Mouse (Mus musculus) bone marrow, adult 2 months (tissue): ENCODE data around the gene Ptprcap. TPM values are rescaled to one million over a fixed set of nuclear protein-coding genes. Genes with fewer than 3 reads are reported as not detected.

Experiments used
- H3K27ac ChIP-seq: fragments of 200-500 bp; 2 replicates; pipeline ENCODE4 v1.5.1; 2012; ENCODE audit warnings: low read depth, mild to moderate bottlenecking, control low read depth, inconsistent platforms, low read length; ENCODE audit not compliant: control insufficient read depth, poor library complexity, insufficient read depth
- H3K4me1 ChIP-seq: fragments of 200-500 bp; 2 replicates; pipeline ENCODE4 v1.6.1; 2011; ENCODE audit warnings: low read length; ENCODE audit not compliant: control insufficient read depth, insufficient read depth
- H3K4me3 ChIP-seq: fragments of 200-500 bp; replicated peaks from 2 replicates; pipeline ENCODE3; 2011; ENCODE audit warnings: mild to moderate bottlenecking, low read depth, low read length, control low read depth; ENCODE audit not compliant: control insufficient read depth
- CTCF ChIP-seq: fragments of 200-500 bp; IDR thresholded peaks from 2 replicates; pipeline ENCODE4 v1.5.1; 2011; ENCODE audit warnings: low read length, control low read depth; ENCODE audit not compliant: control insufficient read depth, insufficient read depth
- POLR2A ChIP-seq: fragments of 200-500 bp; IDR thresholded peaks from 2 replicates; pipeline ENCODE4 v1.6.1; 2011; ENCODE audit warnings: low read depth, mild to moderate bottlenecking, control low read depth, low read length, borderline replicate concordance; ENCODE audit not compliant: control insufficient read depth
- WGBS: fragments of 180-500 bp; shearing (Covaris S2); methylation state at CpG from one replicate; pipeline ENCODE4 v1.1.7; 2018; 5-methylcytosine and 5-hydroxymethylcytosine counted together
- polyA plus RNA-seq: library from polyadenylated mRNA; stranded (reverse); fragments of >200 nt; gene quantifications from 2 replicates; pipeline ENCODE4 v1.2.4, GENCODE M21; 2011; ENCODE audit warnings: low replicate concordance; ENCODE audit not compliant: missing spikeins, insufficient read depth, insufficient read length

Gene Ptprcap
- polyA plus RNA-seq, 1 experiment = 60.8 TPM

DNA sequence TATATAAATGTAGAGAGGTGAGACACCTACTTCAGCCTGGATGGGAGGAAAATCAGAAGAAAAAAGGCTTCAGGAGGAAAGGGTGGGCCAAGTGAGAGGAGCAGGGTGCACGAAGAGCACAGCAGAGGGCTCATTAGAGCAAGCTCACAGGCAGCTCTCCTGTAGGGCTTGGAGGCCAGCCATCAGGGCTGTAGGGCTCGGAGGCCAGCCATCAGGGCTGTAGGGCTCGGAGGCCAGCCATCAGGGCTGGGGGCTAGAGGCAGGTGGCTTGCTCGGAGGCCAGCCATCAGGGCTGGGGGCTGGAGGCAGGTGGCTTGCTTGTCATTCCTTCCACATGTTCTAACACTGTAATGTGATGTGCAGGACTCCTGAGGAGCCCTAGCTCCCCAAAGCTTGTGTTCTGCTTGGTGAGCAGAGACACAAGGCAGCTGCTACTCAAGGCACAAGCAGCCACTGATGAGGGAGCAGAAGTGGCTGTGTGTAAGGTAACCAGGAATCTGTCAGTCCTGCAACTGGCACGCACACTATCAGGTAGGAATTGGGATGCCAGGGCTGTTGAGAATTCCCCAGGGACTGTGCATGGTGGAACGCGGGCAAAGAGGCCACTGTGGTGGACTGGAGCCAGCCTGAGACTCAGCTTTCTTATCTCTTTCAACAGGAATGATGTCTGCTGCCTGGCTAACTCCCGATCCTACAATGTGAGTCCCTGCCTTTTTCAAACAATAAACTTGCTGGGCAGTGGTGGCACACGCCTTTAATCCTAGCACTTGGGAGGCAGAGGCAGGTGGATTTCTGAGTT is 13.5 kb downstream of the Ptprcap start:
- H3K4me3 ChIP-seq = no peak overlapping the region
- no peak for TF ChIP-seq POLR2A
- TF ChIP-seq CTCF = no peak
- peaks cover 10% of the 10 kb centered on the region for H3K4me1 ChIP-seq
- WGBS = 82% methylated on average over 9 of the region's 9 CpGs
- no peak overlapping the region for H3K27ac ChIP-seq

DNA sequence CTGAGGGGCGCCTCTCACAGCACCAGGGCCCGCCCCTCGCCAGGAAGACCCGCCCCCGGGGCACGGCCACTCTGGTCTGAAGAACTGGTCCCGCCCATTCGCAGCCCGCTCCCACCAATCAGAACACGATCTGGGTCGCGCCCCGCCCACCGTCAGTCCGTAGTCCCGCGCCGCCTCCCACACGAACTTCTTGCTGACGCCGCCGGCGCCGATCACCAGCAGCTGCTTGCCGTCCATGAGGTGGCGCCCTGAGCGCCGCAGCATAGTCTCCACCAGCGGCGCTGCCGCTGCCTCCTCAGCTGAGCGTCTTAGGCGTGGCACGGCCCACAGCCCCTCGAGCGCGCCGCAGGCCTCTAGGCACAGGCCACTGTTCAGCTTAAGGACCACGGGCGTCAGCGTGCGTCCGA is 16.0 kb downstream of the Ptprcap start:
- Histone ChIP-seq H3K27ac (peak overlapping the region; percentile 89), H3K4me3 (peak overlapping the region; percentile 71), H3K4me1 (peaks cover 10% of the 10 kb centered on the region)
- peak; percentile 92 for TF ChIP-seq POLR2A
- peak; percentile 90 for TF ChIP-seq CTCF
- under 1% methylated on average over 43 of the region's 43 CpGs for WGBS

DNA sequence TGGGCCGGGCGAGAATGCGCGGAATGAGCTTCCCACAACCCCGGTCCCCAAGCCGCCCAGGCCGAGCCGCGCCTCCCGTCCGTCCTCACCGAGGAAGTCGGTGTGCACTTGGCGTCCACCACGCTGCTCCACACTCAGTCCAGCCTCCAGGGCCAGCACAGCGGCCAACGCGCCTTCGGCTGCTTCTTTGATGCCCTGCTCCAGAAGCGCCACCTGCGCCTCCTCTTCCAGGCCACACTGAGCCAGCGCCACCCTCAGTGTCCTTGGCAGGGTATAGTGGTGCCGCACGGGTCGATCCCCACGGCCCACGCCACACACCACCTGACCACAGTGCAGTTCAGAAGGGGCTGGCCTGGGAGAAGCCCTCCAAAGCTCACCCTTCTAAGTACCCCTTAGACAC is 16.4 kb downstream of the Ptprcap start:
- H3K4me3 ChIP-seq = peak overlapping the region; percentile 71
- H3K27ac ChIP-seq = peak overlapping the region; percentile 89
- WGBS = 6% methylated on average over 27 of the region's 27 CpGs
- H3K4me1 ChIP-seq = peaks cover 10% of the 10 kb centered on the region
- no peak for TF ChIP-seq POLR2A
- no peak for TF ChIP-seq CTCF

DNA sequence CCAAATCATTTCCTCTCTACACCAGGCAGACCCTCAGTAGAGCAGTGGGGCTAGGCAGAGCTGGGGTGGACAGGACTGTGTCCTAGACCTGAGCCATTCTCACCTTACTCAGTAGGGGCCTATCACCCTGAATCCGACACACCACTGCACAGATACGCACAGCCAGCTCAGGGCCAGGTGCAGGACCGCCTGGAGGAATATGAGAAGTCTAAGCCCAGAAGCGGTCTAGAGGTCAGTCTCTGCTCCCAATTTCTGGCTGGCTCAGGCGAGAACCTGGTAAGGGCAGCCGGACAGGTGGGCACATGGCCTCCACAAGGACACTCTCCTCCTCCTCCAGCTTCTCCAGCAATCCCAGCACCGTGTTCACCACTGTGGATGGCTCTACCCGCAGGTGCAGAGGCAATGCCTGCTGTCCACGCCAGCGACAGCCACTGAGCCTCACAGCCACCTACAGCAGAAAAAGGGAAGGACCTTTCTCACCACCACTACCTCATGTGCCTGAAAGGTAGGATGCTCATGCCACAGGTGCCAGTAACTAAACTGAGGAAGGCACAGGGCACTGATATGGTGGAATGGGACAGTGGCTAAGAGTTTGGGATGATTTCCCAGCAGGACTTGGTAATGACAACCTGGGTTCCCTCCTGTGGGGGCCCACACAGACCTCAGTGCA is 17.5 kb downstream of the Ptprcap start:
- Histone ChIP-seq H3K4me3 (no peak overlapping the region), H3K27ac (peak overlapping the region; percentile 65), H3K4me1 (peaks cover 10% of the 10 kb centered on the region)
- WGBS = 74% methylated on average over 10 of the region's 10 CpGs
- TF ChIP-seq POLR2A (no peak), CTCF (no peak)

DNA sequence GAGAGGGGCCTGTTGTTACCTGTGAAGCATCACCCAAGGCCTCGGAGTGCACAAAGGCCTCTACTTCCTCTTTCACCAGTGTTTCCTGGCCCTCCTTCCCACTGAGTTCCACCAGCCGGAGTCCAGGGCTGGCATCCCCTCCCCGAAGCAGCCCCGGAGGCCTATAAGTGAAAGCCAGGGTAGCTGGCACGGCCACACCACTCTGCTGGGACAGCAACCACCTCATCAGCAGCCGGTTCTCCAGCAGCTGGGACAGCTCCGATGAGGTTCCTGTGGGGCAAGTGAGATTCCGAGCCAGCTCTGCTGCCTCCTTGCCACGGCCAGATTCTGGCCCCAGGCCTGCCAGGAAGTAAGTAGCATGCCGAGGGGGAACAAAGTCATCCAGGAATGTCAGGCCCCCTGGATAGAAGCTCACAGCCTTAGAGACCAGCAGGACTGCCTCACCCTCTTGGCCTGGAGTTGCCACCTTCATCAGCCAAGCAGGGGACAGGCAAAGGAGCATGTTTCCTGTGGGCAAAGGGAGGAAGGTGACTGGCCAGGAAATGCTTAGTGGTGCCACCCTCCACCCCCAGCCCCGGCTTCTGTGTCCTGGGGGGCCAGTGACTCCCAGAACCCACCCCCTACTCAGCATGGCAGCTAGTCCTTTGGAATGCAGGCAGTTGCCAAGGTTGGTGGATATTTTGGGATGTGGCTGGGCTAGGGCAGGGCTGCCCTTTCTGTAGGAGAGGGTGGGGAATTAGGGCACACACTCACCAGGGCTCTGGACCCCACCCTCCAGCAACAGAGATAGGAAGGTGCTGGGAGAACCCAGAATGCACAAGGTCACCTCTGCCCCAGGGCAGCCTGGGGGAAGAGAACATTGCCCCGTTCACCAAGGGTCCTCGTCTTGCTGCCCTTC is 18.2 kb downstream of the Ptprcap start:
- Histone ChIP-seq H3K4me3 (no peak overlapping the region), H3K4me1 (peaks cover 10% of the 10 kb centered on the region), H3K27ac (peak overlapping the region; percentile 65)
- 19% methylated on average over 13 of the region's 13 CpGs for WGBS
- TF ChIP-seq POLR2A (0 out of 2 replicates have a peak, but pooled peaks have one; percentile 34), CTCF (no peak)

DNA sequence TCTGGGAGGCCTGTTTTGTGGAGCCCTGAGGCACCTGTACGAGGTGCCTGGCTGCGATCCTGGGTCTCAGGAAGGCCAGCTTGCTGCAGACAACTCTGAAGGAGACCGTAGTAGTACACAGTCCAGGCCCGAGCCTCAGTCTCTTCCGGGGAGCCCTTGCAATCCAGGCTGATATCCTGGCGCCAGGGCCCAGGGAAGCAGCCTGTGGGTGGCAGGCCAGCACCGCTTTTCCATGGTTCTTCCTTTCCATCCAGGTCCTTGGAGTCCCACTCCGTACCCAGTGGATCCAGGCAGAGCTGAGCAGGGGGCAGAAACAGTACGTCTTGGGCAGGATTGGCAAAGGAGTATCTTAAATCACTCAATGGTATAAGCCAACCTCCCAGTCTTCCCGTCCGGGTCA is 19.5 kb downstream of the Ptprcap start:
- Histone ChIP-seq H3K27ac (no peak overlapping the region), H3K4me3 (no peak overlapping the region), H3K4me1 (peaks cover 10% of the 10 kb centered on the region)
- WGBS = 73% methylated on average over 11 of the region's 11 CpGs
- TF ChIP-seq POLR2A (no peak), CTCF (no peak)

DNA sequence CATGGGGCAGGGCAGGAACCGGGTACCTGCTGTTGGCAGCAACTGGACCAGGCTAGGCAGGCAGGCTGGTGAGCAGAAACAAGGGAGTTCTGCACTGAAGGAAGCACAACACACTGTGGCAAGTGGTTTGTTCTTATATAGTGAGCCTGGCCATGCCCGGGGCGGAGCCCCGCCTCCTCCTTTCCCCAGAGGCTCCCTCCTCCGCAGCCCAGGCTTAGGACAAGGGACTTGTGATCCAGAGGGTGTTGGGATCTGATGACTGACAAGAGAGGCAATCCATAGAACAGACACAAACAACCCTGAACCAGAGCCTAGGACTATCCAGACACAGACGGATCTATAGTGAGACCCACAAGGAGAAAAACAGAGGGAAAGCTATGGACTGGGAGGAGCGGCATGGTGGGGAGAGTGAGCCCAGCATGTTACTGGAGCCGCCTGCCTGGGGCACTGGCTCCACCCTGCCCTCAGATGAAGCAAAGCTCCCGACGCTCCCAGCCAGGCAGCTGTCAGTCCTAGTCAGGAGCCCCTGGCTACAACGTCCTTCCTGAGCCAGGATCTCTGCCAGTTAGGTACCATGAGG is 22.1 kb downstream of the Ptprcap start, which contains the start of gene Carns1:
Gene Carns1, minus strand, starts transcription at position 112 of the 580 bp plus-strand sequence.
- Histone ChIP-seq H3K4me1 (peaks cover 8% of the 10 kb centered on the region), H3K27ac (no peak within 1 kb of the TSS), H3K4me3 (no peak within 1 kb of the TSS)
- no peak for TF ChIP-seq POLR2A
- no peak for TF ChIP-seq CTCF
- 73% methylated on average over 11 of the region's 11 CpGs for WGBS

DNA sequence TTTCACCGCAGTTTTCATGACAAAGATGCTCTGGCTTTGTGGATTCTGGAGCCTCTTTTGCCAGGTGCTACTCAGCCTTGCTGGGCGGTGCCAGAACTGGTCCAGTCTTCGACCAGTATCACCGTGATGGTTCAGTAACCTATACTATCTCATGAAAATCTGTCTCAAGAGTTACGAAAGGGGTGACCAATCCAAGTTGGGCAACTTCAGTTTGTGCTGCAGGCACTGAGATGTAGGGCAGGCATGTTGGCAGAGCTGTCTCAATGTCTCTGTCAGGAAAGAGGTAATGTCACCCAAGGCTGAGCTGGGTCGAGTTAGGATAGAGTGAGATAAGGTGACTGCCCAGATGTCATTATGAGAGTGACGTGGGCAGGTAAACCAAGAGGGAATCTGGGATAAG is 27.0 kb downstream of the Ptprcap start:
- Histone ChIP-seq H3K27ac (peak overlapping the region; percentile 25), H3K4me1 (peaks cover 11% of the 10 kb centered on the region), H3K4me3 (no peak overlapping the region)
- 53% methylated on average over 7 of the region's 7 CpGs for WGBS
- TF ChIP-seq POLR2A (no peak), CTCF (no peak)
